Mouse (Mus musculus) thymus, postnatal 14 days (tissue): ENCODE measurements at regions not wholly inside any gene's neighbourhood (a gene's known extent, or its start where the extent isn't known, plus 50 kb on each side); places are given as distances from the start of the nearest gene placed in this dataset.

Source experiments
- DNase-seq: peaks from one replicate; pipeline ENCODE4 v3.0.0; 2021

DNA sequence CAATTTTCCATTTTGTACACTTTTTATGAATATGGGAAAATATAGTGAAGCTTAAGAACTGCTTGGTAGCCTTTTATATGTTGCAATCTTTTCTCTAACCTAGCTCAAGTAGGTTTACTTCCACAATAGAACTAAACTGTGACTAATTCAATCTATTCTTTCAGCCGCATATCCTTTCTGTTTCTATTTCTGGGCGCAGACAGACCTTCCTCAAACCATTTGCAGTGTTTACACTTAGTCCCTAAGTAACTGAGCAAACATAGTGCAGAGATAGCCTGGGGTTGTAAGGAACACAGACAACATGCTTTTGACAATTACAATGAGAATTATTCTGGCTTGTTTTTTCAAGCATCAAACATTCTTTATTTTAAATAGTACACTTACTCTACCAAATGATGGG, 3435.1 kb upstream of the Gm7489 start:
- no peak for DNase-seq

GRCm38 (mm10) chr15:50472626-50473025, 3412.1 kb upstream of the Gm7489 start:
- DNase-seq, result no peak

DNA sequence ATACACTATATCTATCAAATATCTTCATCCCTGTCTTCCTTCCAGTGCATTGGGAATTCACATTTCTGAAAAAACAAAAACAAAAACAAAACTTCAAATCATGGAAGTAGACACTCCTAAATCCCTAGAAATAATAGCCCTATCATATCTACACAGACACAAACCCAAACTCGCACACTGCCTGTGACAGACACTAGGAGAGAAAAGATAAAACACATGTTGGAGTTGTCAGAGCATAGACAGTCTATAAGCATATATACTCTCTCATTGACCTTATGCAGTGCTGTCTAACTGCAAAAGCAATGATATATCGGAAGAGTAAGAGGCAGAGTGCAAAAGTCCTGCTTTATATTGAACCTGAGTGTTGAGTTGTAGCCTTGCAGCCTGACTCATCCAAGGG, 3386.0 kb upstream of the Gm7489 start:
- no peak for DNase-seq

GRCm38 (mm10) chr15:50507999-50508624, 3376.6 kb upstream of the Gm7489 start:
- no peak for DNase-seq

DNA sequence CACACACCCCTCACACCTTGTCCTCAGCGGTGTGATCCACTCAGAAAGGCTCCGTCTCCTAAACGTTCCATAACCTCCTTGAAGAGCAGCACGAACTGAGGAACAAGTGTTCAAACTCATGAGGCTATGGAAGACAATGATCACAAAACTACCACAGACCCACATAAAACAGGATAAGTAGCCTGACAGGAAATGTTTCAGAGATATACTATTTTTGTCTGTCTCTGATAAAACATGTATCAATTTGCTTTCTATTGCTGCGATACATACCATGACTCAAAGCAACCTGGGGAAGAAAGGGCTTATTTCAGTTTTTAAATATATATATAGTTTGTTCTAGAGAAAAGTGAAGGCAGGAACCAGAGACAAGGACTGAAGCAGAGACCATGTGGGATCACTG, 3371.7 kb upstream of the Gm7489 start:
- DNase-seq, result no peak

DNA sequence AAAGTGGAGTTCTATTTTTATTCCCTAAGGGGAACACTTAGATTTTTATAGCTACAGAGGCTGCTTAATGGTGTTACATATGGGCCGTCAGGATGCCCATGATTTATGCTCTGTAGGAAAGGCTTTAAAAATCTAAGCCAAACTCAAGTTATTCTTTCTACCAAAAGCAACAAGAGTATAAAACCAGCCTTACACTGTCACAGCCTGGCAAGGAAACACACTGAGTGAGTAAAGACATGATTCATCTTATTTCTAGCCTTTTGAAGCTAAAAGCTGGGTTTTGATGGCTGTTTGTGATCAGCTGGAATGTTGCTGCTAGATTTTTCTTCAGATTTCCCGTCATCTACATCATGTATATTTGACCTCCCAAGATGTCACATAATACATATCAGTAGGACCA, 3359.9 kb upstream of the Gm7489 start:
- DNase-seq, result no peak

- DNase-seq, result no peak
These were observed 3350.2 kb upstream of the Gm7489 start for GRCm38 (mm10) chr15:50534490-50534889.

DNA sequence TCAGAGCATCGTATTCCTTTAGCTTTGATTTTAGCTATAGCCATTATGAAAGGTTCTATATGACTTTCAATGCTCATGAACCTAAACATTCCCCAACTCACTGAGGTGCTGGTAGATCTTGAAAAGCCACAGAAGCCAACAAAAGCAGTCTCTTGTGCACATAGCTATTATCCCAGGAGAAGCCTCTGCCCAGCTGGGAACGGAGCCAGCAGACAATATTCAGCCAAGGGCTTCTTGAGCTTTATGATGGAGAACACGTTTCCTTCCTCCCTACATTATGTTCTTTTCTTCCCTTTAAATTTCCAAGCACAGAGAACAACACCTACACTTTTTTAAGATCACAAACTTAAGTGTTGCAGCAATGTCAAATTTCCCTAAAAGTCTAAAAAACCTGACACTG, 3321.1 kb upstream of the Gm7489 start:
- DNase-seq, result no peak

- no peak for DNase-seq
These were observed 3303.9 kb upstream of the Gm7489 start for GRCm38 (mm10) chr15:50580811-50581210.

GRCm38 (mm10) chr15:50583951-50584350, 3300.8 kb upstream of the Gm7489 start:
- no peak for DNase-seq

GRCm38 (mm10) chr15:50585496-50585895, 3299.2 kb upstream of the Gm7489 start:
- no peak for DNase-seq
